Mouse (Mus musculus) induced T-regulatory cell, adult 2 months (primary cell): ENCODE measurements around the gene Tmem38b.

ENCODE experiments used
- DNase-seq: peaks from one replicate; pipeline ENCODE4 v3.0.0-alpha.2; 2012; ENCODE audit warnings: low read depth

Gene Tmem38b

DNA sequence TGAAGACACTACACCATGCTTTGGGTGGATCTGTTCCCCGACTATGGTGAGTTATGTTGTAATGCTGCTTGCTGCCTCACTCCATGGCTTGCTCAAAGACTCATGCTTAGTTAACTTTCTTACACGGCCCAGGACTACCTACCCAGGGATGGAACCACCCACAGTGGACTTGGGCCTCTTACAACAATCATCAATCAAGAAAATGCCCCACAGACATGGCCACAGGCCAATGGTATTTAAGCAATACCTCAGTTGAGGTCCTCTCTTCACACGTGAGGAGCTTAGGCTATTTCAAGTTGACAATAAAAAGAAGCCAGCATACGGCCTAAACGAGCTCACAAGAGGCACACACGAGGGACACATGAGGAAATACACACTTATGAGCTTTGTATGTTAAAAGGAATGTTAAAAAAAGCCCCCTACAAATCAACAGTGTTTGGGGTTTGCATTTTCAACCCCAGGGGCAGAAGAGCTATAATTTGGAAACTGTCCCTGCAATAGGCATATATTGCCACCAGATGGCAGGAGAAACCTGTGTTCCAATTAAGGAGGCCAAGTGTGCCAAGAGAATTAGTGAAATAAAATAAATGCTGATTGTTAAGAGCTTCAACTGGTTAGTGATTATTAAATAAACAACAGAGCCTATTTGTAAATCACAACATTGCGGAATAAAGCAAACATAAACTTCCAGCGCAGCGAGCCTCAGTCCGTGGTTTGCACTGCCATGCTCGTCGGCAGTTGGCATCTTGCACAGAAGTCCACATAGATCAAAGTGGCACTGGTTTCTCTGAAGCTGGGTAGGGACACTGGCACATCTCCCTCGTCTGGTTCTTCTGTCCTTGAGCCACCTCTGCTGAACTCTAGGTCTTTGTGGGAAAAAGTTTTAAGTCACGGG lies 58.8 kb downstream of the Tmem38b start:
- peak; percentile 67 for DNase-seq

DNA sequence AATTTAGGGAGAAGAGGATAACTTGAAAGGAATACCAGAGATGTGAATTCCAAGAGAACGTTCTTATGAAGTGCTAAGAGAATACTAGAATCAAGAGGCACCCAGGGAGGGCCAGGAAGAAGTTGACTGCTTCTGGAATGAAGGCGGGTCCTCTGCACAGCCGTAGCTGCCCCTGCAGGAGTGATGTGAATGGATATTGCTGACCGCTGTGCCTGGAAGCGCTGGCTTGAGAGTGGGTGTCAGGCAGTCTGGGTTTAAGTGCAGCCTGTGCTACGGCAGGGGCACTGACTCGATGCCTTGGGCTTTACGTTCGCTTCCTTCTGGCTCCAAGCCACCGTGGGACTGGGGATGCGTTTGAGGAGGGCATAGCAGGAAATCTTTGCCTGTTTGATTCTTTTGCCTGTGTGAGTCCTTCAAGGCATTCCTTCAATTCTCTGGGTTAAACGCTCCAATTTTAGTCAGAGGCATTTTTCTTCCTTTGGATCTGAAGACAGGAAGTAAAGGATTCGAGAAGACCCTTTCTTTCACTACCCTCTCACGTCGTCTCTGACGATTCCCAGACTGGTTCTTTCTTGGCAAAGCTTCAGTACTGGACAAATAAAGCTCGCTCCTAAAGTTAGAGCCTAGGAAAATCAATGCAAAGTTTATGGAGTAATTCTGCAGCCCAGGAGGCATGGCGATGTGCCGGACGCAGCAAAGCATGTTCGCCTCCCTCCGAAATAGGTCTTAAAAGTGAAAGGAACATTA lies 60.7 kb downstream of the Tmem38b start:
- no peak for DNase-seq

DNA sequence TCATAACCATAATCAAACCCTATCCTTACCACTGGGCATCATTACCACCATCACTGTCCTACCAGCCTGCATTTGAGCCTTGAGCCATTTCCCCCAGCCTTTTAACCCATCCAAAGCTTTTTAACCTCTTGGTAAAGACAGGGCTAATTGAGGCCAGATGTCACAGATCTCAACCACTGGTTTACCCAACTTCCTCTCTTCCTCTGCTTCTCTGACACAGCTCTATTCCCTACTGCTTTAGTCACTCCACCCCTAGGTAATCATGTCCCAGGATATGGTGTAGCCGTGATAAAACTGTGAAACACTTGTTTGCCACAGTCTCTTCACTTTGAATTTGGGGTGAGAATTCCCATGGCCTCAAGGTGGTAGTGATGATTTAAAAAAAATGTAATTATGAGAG lies 69.5 kb downstream of the Tmem38b start:
- no peak for DNase-seq

DNA sequence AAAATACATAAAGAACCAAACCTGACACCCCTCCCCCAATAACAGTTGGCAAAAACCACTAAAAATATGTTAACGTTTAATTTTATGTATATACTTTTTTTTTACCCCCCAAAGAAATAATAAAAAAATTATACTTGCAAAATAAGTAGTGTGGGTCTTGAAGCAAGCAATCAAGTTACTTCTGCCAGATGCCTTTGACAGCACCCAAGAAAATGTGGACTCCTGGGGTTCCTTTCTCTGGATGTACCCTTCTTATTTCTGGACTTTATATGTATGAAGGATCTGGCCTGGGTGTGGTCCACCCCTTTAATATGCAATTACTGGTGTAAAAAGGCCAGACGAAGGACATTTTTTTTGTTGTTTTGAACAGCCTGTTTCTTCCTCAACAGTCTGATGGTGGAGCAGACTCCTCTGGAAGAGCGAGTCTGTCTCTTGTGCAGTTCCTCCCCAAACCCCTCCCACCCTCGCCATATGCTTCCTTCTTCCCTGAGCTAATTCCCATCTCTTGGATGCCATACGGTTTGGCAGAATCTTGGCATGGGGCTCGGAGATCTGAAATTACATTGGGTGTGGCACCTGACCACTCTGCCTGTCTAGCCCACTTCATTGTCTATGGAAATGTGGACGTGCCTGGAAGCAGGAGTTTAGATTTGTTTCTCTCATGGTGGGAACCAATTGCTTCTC lies 70.4 kb downstream of the Tmem38b start:
- no peak for DNase-seq

DNA sequence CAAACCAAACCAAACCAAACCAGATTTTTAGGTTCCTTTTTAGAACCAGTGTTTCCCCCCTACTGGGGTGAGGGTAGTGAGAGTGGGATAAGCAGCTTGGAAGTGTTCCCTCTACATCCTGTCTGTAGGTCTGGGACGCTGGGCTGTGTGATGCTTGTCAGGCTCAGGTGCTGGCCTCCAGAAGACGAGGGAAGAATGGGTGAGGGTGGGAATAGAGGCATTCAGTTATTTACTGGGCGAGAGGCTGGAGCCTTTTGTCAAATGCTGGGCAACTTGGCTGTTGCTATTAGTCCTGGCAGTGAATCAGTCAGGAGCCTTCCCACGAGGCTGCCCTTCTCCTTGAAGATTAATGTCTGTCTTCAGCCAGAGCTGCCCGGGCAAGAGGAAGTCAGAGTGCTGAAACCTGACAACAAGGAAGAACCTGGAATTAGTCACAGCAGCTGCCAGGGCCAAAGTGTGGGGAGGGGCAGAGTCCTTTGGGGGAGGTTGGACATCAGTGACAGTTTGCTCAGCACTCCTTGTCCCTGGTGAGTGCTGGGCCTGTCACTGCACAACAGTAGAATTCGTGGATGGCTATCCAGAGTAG lies 74.6 kb downstream of the Tmem38b start:
- no peak for DNase-seq

DNA sequence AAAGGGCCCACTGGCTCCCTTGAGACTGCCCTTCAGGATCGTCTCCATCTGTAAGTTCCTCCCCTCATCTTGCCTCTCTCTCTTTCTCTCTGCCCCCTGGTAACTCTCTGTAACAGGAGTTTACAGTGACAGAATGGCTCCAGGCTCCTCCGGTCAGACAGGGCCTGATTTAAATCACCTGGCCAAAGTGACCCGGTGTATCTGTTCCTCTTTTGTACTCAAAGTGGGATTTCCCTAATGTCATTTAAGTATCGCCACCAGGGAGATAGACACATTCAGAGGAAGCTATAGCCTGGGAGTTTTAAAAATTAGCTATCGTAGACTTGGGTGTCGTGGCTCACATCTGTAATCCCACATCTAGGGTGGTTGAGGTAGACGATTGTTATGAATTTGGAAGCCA lies 78.5 kb downstream of the Tmem38b start:
- no peak for DNase-seq

DNA sequence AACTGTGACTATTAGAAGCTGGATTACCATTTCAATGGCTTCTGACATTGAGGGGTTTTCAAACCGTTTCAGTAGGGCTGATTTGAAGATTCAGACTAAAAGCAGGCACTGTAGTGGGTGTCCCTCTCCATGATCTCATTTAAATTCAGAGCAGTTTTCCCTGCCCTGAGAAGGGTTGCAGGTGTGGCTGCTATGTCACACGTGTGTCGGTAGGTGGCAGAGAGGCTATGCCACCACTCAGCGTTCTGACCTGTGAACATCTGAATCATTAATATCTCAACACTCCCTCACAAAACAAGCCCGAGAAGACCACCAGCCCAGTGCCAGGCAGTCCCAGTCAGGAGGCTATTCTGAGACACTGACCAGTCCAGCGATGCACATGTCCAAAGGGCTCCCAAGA lies 79.7 kb downstream of the Tmem38b start:
- peak; percentile 31 for DNase-seq

DNA sequence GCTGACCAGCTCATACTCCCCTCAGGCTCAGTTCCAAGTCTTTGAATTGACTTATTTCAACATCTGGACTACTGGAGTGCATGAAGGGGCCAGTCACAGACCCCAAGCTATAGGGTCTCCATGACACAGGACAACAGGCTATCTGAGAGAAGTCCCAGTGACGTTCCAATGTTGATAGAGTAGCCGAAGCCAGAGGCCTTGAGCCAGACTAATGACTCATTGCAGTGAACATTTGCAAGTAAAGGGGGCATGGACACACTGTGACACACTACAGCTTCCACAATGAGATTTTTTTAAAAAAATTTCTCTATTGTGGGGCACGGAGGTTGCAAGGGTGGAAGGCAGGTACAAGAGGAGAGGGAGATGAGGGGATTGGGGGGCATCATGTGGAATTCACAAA lies 81.2 kb downstream of the Tmem38b start:
- DNase-seq: no peak
